Mouse (Mus musculus) layer of hippocampus, postnatal 36 days (tissue): Measurements from ENCODE around the gene Dennd6b. TPM values are rescaled to one million over a fixed set of nuclear protein-coding genes. Genes with fewer than 3 reads are reported as not detected.

Experiments
- DNase-seq, 2 experiments: peaks; one replicate each; pipeline ENCODE4 v3.0.0; 2022
- total RNA-seq, 2 experiments: library from RNA; stranded (reverse); gene quantifications; 2 replicates each; pipeline ENCODE4 v1.2.3; 2021

Gene Dennd6b
- total RNA-seq, 2 experiments from 2014 or later, result 33.5 to 38.7 TPM

DNA sequence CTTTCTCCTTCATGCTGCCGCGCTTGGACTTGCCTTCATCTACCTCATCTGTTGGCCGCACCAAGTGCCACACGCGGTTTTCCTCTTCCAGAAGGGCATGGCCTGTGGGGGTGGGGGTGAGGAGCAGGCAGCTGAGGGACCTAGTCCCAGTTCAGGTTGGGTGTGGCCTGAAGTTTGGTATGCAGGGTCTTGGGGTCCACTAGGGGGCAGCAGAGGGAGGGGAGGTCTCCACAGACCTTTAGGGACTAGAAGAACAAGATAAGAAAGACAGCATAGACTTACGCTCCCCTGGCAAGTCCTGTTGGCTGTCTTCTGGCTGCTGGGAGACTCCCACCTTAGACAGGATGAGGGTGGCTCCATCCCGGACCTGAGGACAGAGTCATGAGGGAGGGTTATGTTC lies 38.3 kb downstream of the Dennd6b start:
- DNase-seq, result no peak

DNA sequence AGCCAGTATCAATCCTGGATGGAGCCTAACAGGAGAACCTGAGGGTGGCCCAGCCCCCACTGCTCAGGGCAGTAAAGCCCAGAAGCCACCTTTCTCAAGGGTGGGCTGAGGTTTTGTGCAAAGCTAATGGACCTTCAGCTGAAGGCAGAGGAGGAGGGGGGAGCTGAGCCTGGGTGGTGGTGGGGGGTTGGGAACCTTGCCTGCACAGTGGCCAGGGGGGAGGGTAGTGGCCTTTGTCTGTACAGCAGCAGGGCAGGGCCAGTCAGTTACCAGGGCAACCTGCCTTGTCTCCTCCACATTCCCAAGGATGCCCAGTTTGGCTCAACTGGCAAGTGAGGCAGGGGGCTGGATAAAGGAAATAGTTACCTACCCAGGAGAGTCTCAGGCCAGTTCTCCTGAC lies 44.0 kb downstream of the Dennd6b start:
- no peak for DNase-seq

DNA sequence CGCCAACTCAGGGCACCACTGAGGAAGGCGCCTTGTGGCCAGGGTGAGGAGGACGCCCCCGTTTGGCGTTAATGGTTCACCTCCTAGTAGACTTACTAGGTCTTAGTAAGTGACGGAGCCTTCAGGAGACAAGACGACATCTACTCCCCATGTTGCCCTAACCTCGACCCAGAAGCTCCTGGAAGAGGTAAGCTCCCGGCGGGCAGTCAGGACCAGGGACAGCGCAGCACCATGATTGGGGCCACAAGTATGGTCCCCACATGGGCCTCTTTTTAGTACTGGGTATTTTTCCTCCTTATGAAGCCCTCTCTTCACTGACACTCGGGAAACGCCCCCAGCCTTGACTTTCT lies 46.3 kb downstream of the Dennd6b start:
- no peak for DNase-seq

DNA sequence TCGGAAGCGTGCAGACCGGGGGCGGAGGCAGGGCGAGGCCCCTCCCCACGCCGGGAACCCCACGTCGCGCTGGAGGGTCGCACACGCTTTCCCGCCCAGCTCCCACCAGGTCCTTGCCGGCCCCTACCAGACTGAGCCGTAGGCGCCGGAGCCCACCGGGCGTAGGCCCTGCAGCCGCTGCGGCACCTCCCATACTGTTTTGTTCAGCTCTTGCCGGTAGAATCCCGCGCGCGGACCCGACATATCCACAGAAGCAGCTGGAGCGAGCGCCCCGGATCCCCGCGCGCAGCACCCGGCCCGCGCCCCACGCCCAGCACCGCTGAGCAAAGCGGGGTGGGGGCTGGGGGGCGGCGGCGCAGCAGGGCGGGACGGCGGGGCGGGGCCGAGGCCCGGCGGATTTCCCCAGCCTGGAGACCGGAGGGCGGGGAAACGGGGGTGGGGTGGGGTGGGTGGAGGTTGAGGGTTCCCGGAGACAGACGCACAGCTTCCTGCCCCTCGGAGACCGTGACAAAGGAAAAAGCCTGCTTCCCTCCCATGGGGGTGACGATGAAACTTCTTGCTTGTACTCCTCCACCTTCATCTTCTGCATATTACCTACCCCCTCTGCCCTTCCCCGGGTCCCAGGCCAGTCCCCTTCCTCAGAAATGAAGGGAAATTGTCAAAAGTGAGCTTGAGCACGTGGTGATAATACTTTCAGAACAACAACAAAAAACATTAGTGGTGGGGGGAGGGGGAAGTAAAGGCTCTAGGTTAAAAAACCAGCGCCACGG lies 46.8 kb downstream of the Dennd6b start, which contains the start of gene Mapk11:
TSS of gene Mapk11 (minus strand) at position 358 of the 770 bp plus-strand sequence.
- peak in 1 of 2 experiments; percentile 43 for DNase-seq

DNA sequence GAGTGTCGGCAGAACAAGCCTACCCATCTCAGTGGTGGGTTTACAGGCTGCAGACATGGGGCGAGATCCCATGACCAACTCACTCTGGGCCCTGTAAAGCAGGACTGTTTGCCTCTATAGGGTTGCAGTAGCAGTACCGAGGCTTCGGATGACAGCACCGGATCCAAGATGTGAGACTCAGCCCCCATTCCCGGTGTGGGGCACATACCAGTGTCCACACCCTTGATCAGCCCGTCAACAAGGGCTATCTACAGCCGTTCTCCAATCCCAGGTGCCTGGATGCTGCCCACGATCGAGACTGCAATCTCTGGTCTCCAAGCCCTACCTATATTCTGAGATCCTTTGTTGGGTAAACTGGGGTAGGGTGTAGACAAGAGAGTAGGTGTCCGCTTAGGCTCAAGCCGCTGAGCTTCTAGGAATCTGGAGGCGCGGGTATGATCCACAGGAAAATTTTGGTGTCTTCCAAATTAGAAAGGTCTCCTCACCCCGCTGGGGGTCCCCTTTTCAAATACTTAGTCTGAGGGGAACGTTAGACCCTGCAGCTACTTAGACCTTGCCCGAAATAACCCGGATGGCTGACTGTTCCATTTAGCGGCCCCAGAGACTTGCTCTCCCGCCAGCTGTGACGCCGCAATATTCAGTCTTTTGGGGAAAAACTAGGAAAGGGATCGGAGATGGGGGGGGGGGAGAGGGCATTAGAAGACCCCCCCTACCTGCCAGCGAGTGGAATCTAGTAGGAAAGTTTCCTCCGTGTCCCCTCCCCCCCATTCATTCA lies 47.6 kb downstream of the Dennd6b start:
- no peak for DNase-seq

DNA sequence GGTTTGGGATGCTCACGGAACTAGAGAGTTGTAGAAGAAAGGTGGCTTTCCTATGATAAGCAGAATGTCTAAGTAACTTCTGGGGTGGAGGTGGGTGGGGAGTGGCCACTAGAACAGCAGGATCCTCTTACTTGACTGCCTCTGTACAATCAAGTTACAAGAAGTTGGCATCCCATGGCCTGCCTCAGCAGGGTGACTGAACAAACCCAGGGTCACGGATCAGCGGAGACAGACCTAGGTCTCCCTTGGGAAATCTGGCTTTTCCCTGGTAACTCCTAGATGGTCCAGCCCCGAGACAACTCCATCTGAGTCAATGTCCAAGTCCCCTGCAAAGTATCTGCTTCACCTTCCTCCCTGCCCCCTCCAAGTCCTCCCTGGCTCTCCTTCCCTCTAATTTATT lies 48.4 kb downstream of the Dennd6b start:
- no peak for DNase-seq

DNA sequence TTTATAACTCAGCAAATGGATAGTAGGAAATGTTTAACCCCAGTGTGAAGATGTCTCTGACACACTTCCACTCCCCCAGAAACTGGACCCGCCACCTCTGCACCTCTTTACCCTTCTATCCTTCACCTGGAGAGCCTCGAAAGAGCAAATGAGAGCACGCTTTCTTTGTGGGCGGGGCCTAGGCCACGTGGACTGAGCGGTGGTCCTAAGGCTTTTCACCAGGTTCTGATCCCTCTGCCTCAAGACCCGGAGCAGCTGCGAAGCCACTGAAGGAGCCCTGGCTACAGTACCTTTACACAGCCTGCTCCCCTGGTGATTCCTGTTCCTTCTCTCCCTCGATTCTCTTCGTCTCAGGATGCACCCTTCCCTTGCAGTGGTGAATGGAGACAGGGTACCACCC lies 48.8 kb downstream of the Dennd6b start:
- DNase-seq, result no peak

DNA sequence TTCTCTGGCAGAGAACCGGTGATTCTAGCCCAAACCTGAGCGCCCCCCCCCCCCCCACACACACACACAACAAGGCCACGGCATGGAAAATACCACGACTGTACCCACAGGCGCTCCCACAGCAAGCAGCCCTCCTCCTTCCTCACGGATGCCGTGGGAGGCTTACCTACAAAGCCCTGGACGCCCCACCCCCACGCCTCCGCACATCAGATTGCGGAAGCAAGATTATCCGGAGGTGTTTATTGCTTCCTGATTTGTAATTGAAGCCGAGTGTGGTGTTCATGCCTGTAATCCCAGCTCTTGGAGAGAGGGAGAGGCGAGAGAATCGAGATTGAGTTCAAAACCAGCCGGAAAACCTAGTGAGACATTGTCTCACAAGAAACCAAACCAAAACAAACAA lies 49.3 kb downstream of the Dennd6b start:
- DNase-seq, result no peak

GRCm38 (mm10) chr15:89146537-89146936 lies 49.8 kb downstream of the Dennd6b start:
- DNase-seq, result peak in 1 of 2 experiments; percentile 44

GRCm38 (mm10) chr15:89145813-89146350 lies 50.4 kb downstream of the Dennd6b start:
- no peak for DNase-seq

GRCm38 (mm10) chr15:89144965-89145364 lies 51.3 kb downstream of the Dennd6b start:
- DNase-seq, result no peak

DNA sequence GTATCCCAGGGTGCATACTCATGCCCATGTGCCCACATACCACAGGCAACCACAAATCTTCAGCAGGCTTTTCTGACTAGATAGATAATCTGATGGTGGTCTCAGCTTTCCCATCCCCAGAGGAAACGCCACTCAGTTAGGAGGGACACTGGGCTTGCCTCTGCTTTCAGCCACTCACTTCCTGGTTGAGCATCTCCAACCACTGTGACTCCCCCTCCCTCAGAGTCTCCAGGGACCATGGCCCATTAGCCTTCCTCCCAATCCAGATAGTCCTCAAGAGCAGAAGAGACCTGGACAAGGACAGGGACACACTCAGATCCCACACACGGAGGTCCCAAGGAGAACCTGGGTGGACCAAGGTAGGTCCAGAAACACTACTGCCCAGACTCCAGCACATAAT lies 53.2 kb downstream of the Dennd6b start:
- DNase-seq, result no peak

DNA sequence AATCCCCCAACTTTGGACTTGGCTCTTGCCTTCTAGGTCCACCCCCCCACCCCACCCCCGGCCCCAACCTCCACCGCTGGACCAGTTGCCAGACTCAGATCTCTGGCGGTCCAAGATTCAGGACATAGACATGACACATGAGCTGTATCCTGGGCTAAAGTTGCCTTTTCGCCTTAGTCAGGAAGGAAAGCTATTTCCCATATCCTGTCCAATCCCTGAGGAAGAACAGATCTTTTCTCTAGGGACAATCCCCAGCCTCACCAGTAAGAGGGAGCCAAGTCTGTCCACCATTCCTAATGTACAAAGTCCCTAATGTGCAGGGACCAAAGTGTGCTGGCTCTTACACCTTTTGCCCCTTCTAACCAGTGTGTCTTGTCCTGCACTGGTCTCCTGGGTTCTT lies 54.4 kb downstream of the Dennd6b start:
- DNase-seq, result no peak

DNA sequence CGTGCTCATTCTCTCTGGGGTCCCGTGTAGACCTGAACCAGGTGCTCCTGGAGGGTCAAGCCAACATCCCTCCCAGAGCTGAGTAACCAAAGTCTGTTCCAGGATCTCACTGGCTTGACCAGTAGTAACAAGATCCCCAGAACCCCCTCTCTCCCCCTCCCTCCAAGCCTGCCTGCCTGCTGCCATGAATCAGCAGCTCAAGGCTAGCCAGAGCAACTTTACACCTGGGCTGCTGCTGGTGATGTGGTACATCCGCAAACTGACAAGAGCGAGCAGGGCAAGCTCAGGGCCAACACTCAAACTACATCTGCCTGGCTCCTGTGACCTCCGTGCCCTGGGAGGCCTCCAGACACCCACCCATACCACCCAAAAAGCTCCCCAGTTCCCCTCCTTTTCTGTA lies 54.9 kb downstream of the Dennd6b start:
- no peak for DNase-seq

DNA sequence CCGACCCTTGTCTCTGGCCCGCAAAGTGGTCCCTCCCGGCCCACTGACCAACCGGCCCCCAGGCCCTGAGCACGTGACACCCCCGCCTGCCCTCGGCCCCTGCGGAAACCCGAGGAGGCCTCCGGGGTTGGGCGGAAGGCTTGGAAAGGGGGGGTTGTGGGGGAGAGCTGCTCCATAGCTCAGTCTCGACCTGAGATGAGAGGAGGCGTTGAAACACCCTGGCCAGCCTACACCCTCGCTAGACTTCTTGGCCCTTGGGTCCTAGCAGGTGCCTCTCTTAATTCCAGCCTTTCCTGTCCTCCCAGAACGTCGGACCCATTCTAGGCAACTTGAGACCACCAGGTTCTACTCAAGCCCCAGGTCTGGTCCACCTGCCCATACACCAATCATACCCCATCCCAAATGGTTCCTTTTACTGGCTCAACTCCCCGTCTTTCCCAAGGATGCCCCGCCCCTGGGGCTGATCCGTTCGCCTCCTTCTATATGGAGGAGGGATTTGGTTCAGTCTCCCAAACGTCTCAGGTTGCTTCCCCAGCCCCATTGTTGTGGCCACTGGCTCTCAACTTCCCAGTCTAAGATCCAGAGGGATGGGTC lies 55.5 kb downstream of the Dennd6b start, which contains the start of gene Mapk12:
TSS of gene Mapk12 (minus strand) at position 45 of the 594 bp plus-strand sequence.
- DNase-seq, result no peak

DNA sequence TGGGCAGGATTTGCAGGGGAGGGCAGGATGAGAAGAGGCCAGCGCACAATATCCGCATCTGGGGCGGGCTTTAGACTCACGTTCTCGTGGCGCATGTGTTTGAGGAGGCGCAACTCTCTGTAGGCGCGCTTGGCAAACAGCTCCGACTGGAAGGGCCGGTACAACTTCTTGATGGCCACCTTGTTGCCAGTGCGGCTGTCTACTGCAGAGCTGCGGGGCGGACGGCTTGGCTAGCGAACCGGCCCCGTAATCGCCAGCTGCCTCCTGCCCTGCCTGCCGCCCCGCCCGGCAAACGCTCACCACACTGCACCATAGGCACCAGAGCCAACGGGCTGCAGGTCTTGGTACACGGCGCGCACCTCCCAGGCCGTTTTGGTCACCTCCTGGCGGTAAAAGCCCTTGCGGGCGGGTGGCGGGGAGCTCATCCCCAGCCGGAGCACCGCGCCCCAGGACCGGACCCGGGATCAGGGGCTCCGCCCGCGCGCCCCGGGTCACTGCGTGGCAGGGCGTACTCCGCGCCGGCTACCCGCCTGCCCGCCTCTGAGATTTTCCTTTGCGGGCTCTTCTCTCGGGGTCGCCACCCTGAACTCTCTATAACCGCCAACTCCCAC lies 56.1 kb downstream of the Dennd6b start:
- peak; percentile 42 to 45 for DNase-seq

DNA sequence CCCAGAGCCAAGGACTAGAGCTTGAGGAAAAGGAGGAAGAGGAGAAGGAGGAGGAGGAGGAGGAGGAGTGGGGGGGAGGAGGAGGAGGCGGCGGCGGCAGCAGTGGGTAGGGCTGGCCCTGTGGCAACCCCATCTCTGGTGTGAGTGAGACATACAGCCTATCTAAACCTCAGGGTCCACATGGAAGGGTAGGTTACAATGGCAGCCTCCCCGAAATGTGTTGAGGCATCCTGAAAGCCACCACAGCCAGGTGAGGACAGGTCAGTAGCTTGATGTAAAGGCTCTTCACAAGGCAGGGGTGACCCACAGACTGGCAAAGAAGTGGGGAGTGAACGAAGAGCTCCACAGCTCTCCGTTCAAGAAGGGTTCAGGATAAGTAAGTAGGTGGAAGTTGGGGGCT lies 57.8 kb downstream of the Dennd6b start:
- DNase-seq, result no peak

- no peak for DNase-seq
These were observed 58.3 kb downstream of the Dennd6b start for GRCm38 (mm10) chr15:89138046-89138405.

GRCm38 (mm10) chr15:89137378-89138045 lies 58.8 kb downstream of the Dennd6b start:
- DNase-seq, result no peak

- no peak for DNase-seq
These were observed 59.7 kb downstream of the Dennd6b start for GRCm38 (mm10) chr15:89136461-89137155.
